Mouse (Mus musculus) hindbrain, postnatal 0 days (tissue): ENCODE measurements around the gene Eif3d. TPM values are rescaled to one million over a fixed set of nuclear protein-coding genes. Genes with fewer than 3 reads are reported as not detected.
A peak's percentile ranks its signal among the peaks of the same experiment; 100 is the strongest.

Experiments used
- ATAC-seq: fragments of 200-750 bp; cut with Nextera tagmentation; 2 replicates; pipeline ENCODE4 v1.8.0; 2017; ENCODE audit warnings: mild to moderate bottlenecking, moderate TSS enrichment, moderate library complexity
- DNase-seq: peaks from one replicate; pipeline ENCODE4 v3.0.0-alpha.2; 2015; ENCODE audit warnings: low spot score
- H3K27ac ChIP-seq: fragments of 300-500 bp; sonication (generic); 2 replicates; pipeline ENCODE4 v1.5.1; 2014; ENCODE audit warnings: mild to moderate bottlenecking
- H3K27me3 ChIP-seq: fragments of 300-500 bp; sonication (generic); 2 replicates; pipeline ENCODE4 v1.6.1; 2014; ENCODE audit warnings: low read length, mixed read lengths; ENCODE audit not compliant: insufficient read depth
- H3K36me3 ChIP-seq: fragments of 300-500 bp; sonication (generic); 2 replicates; pipeline ENCODE4 v1.6.1; 2014; ENCODE audit warnings: low read length, mixed read lengths; ENCODE audit not compliant: insufficient read depth
- H3K4me1 ChIP-seq: fragments of 300-500 bp; sonication (generic); 2 replicates; pipeline ENCODE4 v1.6.1; 2014; ENCODE audit warnings: antibody characterized with exemption, low read length, mixed read lengths; ENCODE audit not compliant: insufficient read depth
- H3K4me2 ChIP-seq: fragments of 300-500 bp; sonication (generic); 2 replicates; pipeline ENCODE4 v1.6.1; 2014; ENCODE audit warnings: low read depth, mild to moderate bottlenecking, low read length, moderate library complexity, mixed read lengths
- H3K4me3 ChIP-seq: fragments of 300-500 bp; sonication (generic); 2 replicates; pipeline ENCODE4 v1.5.1; 2014; ENCODE audit warnings: low read length
- H3K9ac ChIP-seq: fragments of 300-500 bp; sonication (generic); replicated peaks from 2 replicates; pipeline ENCODE4 v1.6.1; 2014; ENCODE audit warnings: mild to moderate bottlenecking, low read length, moderate library complexity, mixed read lengths
- H3K9me3 ChIP-seq: fragments of 300-500 bp; sonication (generic); 2 replicates; pipeline ENCODE4 v1.6.1; 2016; ENCODE audit warnings: low read length, mixed read lengths
- CTCF ChIP-seq: IDR thresholded peaks from 2 replicates; pipeline ENCODE4 v1.5.1; 2016; ENCODE audit warnings: antibody characterized with exemption, control low read depth, low read depth
- WGBS: fragments of 180-500 bp; shearing (Covaris S2); extraction: QIAGEN DNeasy Blood & Tissue Kit; methylation state at CpG from one replicate; pipeline ENCODE4 v1.1.7; 2014; 5-methylcytosine and 5-hydroxymethylcytosine counted together
- polyA plus RNA-seq: library from polyadenylated mRNA; unstranded; fragments of >200 nt; fragmentation: Nextera tagmentation; extraction: Ambion mirVana; gene quantifications from 2 replicates; pipeline ENCODE4 v1.2.1, GENCODE M21; 2015
- total RNA-seq: library from RNA; depleted of rRNA; stranded (reverse); fragments of >200 nt; gene quantifications from 2 replicates; pipeline ENCODE4 v1.2.3, GENCODE M21; 2014

The Eif3d gene
- total and polyA plus RNA-seq, 2 experiments from 2014 or later: 139 to 155 TPM

GRCm38 (mm10) chr15:77923267-77924035 is 47.2 kb downstream of the Eif3d start:
- Histone ChIP-seq H3K27me3 (no peaks in the 10 kb centered on the region), H3K9ac (no peak overlapping the region), H3K4me2 (no peak overlapping the region), H3K9me3 (no peaks in the 10 kb centered on the region), H3K4me1 (peaks cover 7% of the 10 kb centered on the region), H3K4me3 (no peak overlapping the region), H3K27ac (no peak overlapping the region), H3K36me3 (peaks cover 28% of the 10 kb centered on the region)
- no peak for ATAC-seq
- no peak for DNase-seq
- 69% methylated on average over 9 of the region's 9 CpGs for WGBS
- TF ChIP-seq CTCF: no peak

- H3K27ac ChIP-seq: no peak overlapping the region
- H3K9me3 ChIP-seq: no peaks in the 10 kb centered on the region
- H3K4me3 ChIP-seq: no peak overlapping the region
- no peak for TF ChIP-seq CTCF
- H3K27me3 ChIP-seq: no peaks in the 10 kb centered on the region
- peaks cover 28% of the 10 kb centered on the region for H3K36me3 ChIP-seq
- H3K9ac ChIP-seq: no peak overlapping the region
- no peak for ATAC-seq
- no peak overlapping the region for H3K4me2 ChIP-seq
- 85% methylated on average over 9 of the region's 9 CpGs for WGBS
- DNase-seq: no peak
- peaks cover 2% of the 10 kb centered on the region for H3K4me1 ChIP-seq
Observed at GRCm38 (mm10) chr15:77922710-77923109, 47.9 kb downstream of the Eif3d start.

DNA sequence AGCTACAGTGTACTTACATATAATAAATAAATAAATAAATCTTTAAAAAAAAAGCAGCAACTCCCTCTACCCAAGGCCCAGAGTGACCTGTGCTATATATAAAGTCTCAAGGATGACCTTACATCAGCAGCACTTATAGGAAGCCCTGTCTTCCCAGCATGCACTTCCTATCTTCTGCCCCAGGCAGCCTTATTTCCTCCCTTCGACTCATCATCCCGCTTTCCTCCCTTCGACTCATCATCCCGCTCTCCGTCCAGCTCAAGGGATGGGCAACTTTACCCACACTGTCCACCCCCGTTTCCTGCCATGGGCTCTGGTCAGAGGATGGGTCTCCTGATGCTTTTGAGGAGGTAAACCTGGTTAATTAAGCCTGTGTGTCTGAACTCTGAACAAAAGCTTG is 49.0 kb downstream of the Eif3d start:
- DNase-seq: no peak
- Histone ChIP-seq H3K9ac (no peak overlapping the region), H3K9me3 (no peaks in the 10 kb centered on the region), H3K4me1 (no peaks in the 10 kb centered on the region), H3K27me3 (no peaks in the 10 kb centered on the region), H3K4me3 (no peak overlapping the region), H3K36me3 (peaks cover 26% of the 10 kb centered on the region), H3K27ac (no peak overlapping the region), H3K4me2 (no peak overlapping the region)
- ATAC-seq: no peak
- TF ChIP-seq CTCF: no peak
- 87% methylated on average over 6 of the region's 6 CpGs for WGBS

DNA sequence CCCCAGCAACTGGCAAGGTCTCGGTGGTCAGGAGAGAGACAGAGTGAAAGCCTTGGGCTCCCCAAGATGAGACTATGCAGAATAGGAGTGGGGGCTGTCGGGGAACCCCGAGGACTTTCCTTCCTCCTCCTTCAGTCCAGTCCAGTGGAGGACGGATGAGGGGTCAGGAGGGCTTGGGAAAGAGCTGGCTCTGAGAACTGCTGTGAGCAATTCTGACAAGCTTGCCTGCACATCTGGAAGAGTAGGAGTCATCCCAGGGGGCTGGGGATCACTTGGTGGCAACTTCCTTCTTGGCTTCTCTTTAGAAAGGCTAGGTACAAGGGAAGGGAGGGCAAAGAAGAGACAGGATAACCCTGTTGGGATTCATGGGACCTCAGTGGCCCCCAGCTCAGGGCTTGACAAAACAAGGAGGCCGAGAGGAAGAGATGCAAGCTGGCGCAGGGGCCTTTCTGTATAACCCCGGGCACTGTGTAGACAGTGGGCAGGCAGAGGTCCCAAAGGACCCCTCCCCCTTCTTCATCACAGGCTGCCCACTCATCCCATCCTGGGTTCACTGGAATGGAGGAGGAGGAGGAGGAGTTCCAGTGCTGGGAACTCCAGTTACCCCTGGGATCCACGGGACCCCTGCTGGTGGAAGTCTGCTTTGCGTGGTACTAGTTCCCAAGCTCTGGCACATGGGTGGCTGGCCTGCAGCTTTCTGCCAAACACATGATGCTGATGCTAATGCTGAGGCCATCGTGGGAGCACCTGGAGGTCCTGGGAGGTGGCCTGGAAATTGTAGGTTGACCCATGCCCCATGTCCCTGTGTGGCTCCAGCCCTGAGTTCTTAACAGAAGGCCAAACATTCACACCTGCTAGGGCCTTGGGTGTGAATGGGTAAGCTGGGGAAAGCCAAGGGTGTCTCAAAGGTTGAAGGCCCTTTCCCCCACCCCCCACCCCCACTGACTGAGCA is 49.8 kb downstream of the Eif3d start:
- Histone ChIP-seq H3K27ac (0 out of 2 replicates have a peak overlapping the region, but pooled peaks have one; percentile 11), H3K4me2 (no peak overlapping the region), H3K9ac (no peak overlapping the region), H3K27me3 (no peaks in the 10 kb centered on the region), H3K4me3 (no peak overlapping the region), H3K9me3 (no peaks in the 10 kb centered on the region), H3K36me3 (peaks cover 25% of the 10 kb centered on the region), H3K4me1 (no peaks in the 10 kb centered on the region)
- peak; percentile 45 for TF ChIP-seq CTCF
- no peak for DNase-seq
- no peak for ATAC-seq
- 83% methylated on average over 10 of the region's 10 CpGs for WGBS

DNA sequence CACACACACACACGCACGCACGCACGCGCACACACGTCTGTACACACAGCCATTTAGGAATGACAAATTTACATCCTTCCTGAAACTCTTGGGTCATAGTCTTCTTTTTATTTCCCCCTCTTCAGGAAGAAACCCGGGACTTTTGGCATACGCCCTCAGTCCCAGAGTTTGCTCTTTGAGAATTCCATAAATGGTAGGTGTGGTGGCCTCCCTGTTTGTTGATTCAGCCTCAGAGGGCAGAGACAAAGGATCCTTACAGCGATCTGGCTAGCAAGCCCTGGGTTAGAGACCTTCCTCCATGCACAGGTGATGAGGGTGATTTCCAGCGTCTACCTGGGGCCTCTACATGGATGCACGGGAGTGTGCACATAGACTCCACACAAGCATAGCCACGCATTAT is 51.2 kb downstream of the Eif3d start:
- ATAC-seq (no peak), DNase-seq (no peak)
- Histone ChIP-seq H3K27me3 (no peaks in the 10 kb centered on the region), H3K4me3 (no peak overlapping the region), H3K9me3 (no peaks in the 10 kb centered on the region), H3K36me3 (peaks cover 34% of the 10 kb centered on the region), H3K4me2 (no peak overlapping the region), H3K9ac (no peak overlapping the region), H3K27ac (no peak overlapping the region), H3K4me1 (no peaks in the 10 kb centered on the region)
- WGBS: 91% methylated on average over 12 of the region's 12 CpGs
- TF ChIP-seq CTCF: no peak

DNA sequence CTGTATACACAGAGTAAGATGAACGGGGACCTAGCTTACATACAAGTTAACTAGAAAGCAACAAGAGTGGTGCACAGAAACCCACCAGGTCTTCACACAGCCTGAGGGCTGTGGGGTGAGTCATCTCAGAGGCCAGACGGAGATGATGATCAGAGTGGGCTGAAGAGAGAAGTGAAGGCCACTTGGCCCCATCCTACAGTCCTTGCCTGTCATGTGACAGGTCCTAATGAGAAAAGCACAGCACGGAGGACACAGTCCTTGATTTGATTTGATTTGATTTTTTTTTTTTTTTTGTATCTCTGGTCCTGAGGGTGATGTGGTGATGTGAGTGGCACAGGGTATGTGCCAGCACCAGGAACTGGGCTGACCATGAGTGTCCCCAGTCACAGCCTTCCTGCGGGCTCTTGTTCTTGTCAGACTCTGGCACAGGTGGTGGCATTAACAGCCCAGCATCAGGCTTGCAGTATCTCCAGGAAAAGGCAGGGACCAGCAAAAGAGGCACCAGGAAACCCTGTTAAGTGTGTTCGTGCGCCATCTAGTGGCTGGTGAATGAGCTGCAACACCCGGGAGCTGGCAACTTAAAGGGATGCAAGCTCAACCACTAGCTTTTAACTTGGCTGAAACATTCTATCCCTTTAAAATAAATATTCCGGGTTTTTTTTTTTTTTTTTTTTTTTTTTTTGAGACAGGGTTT is 53.6 kb downstream of the Eif3d start:
- 41% methylated on average over 8 of the region's 8 CpGs for WGBS
- peaks cover 27% of the 10 kb centered on the region; the same call in 1 of the 2 replicates for H3K36me3 ChIP-seq

More for the DNA sequence above, 53.6 kb downstream of the Eif3d start:
- DNase-seq: peak; percentile 94
- H3K4me3 ChIP-seq: no peak overlapping the region
- no peak overlapping the region for H3K4me2 ChIP-seq
- H3K27me3 ChIP-seq: no peaks in the 10 kb centered on the region
- H3K9ac ChIP-seq: no peak overlapping the region
- no peaks in the 10 kb centered on the region for H3K4me1 ChIP-seq
- TF ChIP-seq CTCF: peak; percentile 91
- peak; percentile 64 for ATAC-seq
- H3K27ac ChIP-seq: no peak overlapping the region
- no peaks in the 10 kb centered on the region for H3K9me3 ChIP-seq
